8 mouse cellular contexts compared by ENCODE assay signal in the genomic region with DNA sequence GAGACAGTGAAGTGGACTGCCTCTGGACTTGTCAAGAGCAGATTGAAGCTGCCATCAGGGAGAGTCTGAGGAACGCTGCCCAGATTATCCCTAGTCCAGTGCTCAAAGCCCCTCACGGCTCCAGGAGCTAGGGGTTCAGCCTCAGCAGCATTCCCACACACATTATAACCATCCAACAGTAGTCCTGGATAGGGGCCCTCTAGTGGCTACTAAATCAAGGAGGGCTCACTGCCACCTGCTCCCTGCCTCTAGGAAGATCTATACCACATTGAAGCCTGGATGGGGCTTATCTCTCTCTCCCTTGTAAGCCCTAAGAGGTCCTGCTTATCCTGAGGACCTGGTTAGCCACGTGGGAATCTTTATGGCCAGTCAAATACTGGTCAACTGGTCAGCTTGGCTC. TPM values are rescaled to one million over a fixed set of nuclear protein-coding genes. Genes with fewer than 3 reads are reported as not detected.
DNase-seq lines count a peak whose midpoint lies in the region; ATAC-seq lines count a peak whose summit lies in the region.

No protein-coding gene starts in this region.

- no peaks in the 10 kb centered on the region for H3K27me3 ChIP-seq in heart, embryonic 12.5 days (replicated peaks)
- H3K27me3 ChIP-seq in heart, embryonic 10.5 days (ENCODE audit: insufficient read depth, poor library complexity, severe bottlenecking): no peaks in the 10 kb centered on the region
- H3K27me3 ChIP-seq in liver, embryonic 12.5 days (replicated peaks): no peaks in the 10 kb centered on the region

- WGBS in heart, embryonic 12.5 days: 16% methylated on average over 3 of the region's 3 CpGs
- WGBS in heart, embryonic 10.5 days: 25% methylated on average over 3 of the region's 3 CpGs
- whole genome bisulfite sequencing in liver, embryonic 12.5 days (ENCODE audit: insufficient replicate concordance): 40% methylated on average over 3 of the region's 3 CpGs

- H3K27ac ChIP-seq in heart, embryonic 12.5 days (ENCODE audit: poor library complexity, severe bottlenecking): no peak overlapping the region
- no peak overlapping the region for H3K27ac ChIP-seq in heart, embryonic 10.5 days
- H3K27ac ChIP-seq in liver, embryonic 12.5 days: no peak overlapping the region

- no peak overlapping the region for H3K4me2 ChIP-seq in heart, embryonic 12.5 days
- H3K4me2 ChIP-seq in liver, embryonic 12.5 days: no peak overlapping the region

- no peaks in the 10 kb centered on the region for H3K36me3 ChIP-seq in heart, embryonic 12.5 days
- no peaks in the 10 kb centered on the region for H3K36me3 ChIP-seq in heart, embryonic 10.5 days
- H3K36me3 ChIP-seq in liver, embryonic 12.5 days: no peaks in the 10 kb centered on the region

- no peak for DNase-seq in heart, embryonic 10.5 days (ENCODE audit: low spot score)
- DNase-seq in 3T3-L1 (ENCODE audit: low read depth, low spot score) (peak; percentile 9), ZHBTc4 (ENCODE audit: low read depth, low spot score) (peak; percentile 28)
- DNase-seq in right cerebral cortex, postnatal 4 days: no peak
- no peak for DNase-seq in left cerebral cortex, adult 11 months (ENCODE audit: low spot score)
- no peak for DNase-seq in lung, postnatal 36 days

- H3K4me1 ChIP-seq in heart, embryonic 12.5 days (replicated peaks): peaks cover 76% of the 10 kb centered on the region
- peaks cover 39% of the 10 kb centered on the region for H3K4me1 ChIP-seq in heart, embryonic 10.5 days
- H3K4me1 ChIP-seq in liver, embryonic 12.5 days: peaks cover 29% of the 10 kb centered on the region

- no peak overlapping the region for H3K9ac ChIP-seq in heart, embryonic 12.5 days
- no peak overlapping the region for H3K9ac ChIP-seq in liver, embryonic 12.5 days

- no peak overlapping the region for H3K4me3 ChIP-seq in heart, embryonic 12.5 days
- no peak overlapping the region for H3K4me3 ChIP-seq in heart, embryonic 10.5 days
- H3K4me3 ChIP-seq in liver, embryonic 12.5 days: no peak overlapping the region

- no peaks in the 10 kb centered on the region for H3K9me3 ChIP-seq in heart, embryonic 12.5 days (replicated peaks)
- no peaks in the 10 kb centered on the region for H3K9me3 ChIP-seq in heart, embryonic 10.5 days
- no peaks in the 10 kb centered on the region for H3K9me3 ChIP-seq in liver, embryonic 12.5 days (replicated peaks)

- ATAC-seq in heart, embryonic 12.5 days (ENCODE audit: insufficient number of reproducible peaks, low FRiP score): peak; percentile 44; the same call in 1 of the 2 replicates
- ATAC-seq in liver, embryonic 12.5 days: peak; percentile 57

RNA-seq across cellular contexts. Expression of gene Osbpl8, which starts 16.1 kb away (rescaled TPM):
- 35.3 and 37.0 TPM in 2 replicates for polyA plus RNA-seq in heart, embryonic 12.5 days (2016; fragmentation: Nextera tagmentation; extraction: Ambion mirVana)
- polyA plus RNA-seq in heart, embryonic 10.5 days (2016; fragmentation: Nextera tagmentation; extraction: Ambion mirVana): 11.5 and 18.2 TPM in 2 replicates
- polyA plus RNA-seq in liver, embryonic 12.5 days (2016; fragmentation: Nextera tagmentation; extraction: Ambion mirVana): 11.4 and 12.1 TPM in 2 replicates

Comparison
In these comparisons a context has a peak if more than half of its experiments do, and no peak if none do; other contexts are left out.
1. DNase-seq: peak in 3T3-L1 (single experiment) and ZHBTc4 (single experiment); none in heart, embryonic 10.5 days (single experiment), right cerebral cortex, postnatal 4 days (single experiment), left cerebral cortex, adult 11 months (single experiment) and lung, postnatal 36 days (single experiment).